Mouse (Mus musculus) left cerebral cortex, adult 11 months (tissue): Measurements from ENCODE around the gene Dusp3.
A peak's percentile ranks its signal among the peaks of the same experiment; 100 is the strongest.

Source experiments
- DNase-seq: peaks from one replicate; pipeline ENCODE4 v3.0.0; 2022; ENCODE audit warnings: low spot score

The Dusp3 gene

DNA sequence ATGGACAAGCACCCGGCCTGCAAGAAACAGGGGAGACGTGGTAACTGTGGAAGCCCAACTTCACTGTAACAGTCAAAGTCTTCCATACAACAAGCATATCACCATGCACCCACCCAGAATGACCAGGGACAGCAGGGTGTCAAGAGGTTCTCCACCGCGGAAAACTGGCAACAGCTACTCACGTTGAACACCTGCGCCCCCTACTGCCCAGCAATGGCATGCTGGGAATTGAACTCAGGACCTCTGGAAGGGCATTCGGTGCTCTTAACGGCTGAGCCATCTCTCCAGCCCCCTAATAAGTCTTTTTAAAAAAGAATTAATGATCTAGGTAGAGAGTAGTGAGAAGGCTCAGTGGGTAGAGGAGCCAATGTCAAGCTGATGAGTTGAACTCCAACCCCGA, 11.9 kb downstream of the Dusp3 start:
- no peak for DNase-seq

DNA sequence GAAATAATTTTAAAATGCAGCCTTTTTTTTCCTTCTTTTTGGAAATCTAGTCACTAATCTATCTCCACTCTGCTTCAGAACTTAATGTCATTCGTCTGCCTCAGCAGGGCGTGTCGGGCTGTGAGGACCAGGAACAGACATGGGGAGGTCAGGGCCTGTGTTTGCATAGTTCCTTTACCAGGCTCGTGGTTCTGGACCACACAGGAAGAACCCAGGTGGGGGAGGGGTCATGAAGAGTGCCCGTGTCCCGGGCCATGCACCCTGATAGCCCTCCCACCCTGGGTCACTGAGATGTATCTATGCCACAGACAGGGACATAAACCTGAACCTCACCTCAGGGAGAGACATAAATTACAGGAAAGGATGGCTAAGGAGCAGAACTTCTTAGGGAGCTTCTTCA, 12.6 kb downstream of the Dusp3 start:
- no peak for DNase-seq

DNA sequence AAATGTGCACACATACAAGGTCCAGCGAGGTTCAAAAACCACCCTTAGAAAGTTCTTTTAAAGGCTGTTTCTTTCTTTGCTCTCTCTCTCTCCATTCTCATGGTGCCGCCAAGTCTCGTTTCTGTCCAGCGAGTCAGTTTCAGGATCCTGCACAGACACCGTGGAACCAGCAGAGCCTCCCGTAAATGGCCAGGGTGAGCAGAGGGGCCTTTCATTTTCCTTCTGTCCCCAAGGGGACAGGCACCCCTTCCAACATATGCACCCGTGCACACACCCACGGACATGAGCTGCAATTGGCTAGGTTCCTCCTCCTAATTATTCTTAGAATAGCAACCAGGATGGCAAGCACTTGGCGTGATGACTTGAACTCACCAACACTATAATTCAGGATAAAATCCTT, 13.3 kb downstream of the Dusp3 start:
- DNase-seq = no peak

DNA sequence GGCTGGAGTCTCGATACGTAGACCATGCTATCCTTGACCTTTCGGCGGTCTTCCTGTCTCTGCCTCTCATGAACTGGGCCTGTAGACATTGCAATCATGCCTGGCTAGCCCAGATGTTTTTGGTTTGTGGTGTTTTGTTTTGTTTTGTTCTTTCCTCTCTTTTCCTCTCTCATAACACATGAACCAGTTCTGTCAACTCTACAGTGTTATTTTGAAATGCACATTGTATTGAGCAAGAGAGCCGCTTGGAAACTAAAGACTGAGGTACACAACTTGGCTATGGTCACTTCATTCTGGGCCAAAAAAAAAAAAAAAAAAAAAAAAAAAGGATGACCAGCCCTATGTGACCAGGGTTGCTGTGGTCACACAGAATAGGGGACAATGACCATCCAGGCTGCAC, 14.2 kb downstream of the Dusp3 start:
- no peak for DNase-seq

DNA sequence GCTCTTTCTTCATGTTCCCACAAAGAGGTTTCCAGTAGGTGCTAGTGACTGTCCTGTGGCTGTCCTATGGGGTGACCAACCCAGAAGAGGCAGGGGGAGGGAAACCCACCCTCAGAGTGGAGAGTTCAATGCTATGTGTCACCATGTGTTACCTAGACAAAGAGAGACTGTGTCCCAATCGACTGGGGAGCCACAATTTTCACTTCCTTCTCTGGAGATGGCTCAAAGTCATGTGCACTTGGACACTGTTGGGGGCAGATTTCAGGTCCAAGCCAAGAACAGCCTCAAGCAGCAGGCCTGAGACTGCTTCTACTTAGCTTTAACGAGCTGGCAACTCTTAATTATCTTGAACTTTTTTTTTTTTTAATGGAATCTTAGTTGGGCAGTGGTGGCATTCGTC, 14.7 kb downstream of the Dusp3 start:
- no peak for DNase-seq

DNA sequence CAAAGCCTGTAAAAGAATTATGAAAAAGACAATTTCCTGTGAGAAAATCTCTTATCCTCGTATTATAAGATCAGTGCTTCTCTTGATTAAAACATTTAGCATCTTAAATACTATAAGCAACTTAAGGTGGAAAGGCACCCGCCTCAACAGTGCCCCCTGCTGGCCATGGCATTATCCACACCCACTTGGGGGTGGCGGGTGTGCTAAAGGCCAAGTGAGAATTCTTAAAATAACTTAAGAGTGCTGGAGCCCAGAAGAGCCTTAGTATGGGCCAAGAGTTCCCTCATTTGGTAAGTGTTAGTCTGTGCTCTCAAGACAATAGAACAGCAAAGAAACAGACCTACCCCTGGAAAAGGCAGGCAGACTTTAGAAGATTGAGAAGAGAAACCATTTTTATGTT, 15.4 kb downstream of the Dusp3 start:
- DNase-seq = no peak

DNA sequence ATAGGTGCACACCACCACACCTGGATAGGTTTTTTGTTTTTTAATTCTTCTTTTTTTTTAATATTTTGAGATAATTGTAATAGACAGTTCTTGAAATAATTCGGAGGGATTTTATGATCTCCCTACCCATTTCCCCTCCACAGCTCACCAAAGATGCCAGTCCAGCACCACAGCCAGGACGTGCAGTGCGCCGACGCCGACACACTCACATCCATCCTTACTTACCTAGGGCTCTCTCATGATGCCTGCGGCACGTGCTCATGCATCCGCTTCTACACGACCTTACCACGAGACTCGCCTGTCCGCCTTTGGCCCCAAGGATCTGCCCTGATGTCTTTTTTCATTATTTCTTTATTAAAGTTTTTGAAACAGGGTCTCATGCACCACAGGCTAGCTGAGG, 17.0 kb downstream of the Dusp3 start:
- DNase-seq = no peak

DNA sequence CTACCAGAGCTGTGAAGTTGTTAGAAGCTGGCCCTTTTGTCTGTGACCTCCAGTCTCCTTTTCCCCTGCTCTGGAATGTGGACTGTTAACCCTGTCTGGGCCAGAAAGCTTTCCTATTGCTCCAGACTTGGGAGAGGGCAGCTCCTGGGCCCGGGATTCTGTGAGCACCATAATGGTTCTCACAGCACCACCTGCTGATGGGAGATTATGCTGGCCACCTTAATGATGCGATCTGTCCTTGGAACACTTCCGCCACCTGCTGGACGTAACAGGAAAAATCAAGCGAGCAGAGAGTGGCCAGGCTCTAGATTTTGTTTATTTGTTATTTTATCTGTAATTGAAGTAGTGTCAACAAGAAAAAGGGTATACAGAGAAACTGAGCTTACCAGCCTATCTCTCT, 18.0 kb downstream of the Dusp3 start:
- DNase-seq = peak; percentile 76

DNA sequence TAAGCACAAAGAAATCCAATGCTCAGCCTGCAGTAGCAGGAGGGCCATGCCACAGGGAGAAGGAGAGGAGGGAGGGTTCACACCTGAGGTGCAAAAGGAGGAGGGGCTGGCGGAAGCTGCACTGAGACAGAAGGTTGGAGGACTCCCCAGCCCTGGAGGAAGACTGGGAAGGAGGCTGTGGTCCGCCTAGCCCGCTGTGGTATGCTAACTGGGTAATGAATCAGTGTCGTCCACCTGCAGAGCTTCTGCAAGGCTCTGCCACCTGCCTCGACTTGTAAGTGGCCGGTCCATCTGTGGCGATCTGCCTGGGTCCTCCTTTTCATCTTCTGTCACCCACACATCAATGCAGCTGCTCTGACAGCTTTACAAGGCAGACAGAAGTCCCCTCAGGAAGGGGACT, 18.5 kb downstream of the Dusp3 start:
- no peak for DNase-seq

DNA sequence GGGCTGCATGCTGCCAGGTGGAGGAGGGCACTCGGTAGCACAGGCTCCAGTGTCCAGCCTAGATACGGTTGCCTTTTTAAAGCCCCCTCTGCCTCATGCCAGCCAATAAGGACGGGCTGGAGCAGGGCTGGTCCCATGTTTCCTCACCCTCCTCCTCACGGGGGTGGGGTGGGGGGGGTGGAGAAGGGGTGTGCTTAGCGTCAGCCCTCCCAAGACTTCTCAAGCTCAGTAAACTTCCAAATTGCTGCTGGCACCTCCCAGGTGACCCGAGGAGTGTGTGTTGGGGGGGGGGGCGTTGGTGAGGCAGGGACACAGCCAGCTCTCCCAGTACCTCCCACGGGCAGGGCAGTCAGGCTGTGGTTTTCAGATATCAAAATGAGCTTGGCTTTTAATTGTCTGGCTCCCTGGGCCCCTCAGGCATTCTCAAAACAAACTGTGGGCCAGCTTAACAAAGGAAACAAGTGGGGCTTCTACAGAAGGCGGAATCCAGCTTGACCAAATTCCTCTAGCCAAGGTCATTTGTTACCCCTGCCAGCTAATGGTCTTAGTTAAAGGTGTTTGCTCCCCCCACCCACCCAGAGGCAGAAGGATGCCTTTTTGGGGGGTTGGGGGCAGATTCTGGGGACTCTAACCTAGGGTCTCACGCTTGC, 19.7 kb downstream of the Dusp3 start, which contains the start of gene Sost:
Gene Sost, minus strand, starts transcription at position 51 of the 650 bp plus-strand sequence.
- DNase-seq = no peak

DNA sequence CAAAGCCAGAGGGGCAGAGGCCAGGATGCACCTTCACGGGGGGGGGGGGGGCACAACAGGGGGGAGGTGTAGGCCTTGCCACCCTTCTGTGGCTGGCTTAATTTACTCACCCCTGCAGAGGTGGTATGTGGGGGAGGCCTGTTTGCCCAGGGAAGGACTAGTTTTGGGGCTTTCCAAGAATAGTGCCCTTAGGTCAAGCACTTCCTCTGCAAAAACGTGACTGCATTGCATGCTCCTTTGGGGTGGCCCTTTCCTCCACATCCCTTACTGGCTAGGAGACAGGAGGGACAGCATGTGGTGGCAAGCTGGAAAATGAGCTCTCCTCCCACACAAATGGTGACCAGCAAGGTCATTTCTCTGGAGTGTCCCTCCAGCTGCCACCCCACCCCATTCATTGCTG, 21.3 kb downstream of the Dusp3 start:
- DNase-seq = no peak

DNA sequence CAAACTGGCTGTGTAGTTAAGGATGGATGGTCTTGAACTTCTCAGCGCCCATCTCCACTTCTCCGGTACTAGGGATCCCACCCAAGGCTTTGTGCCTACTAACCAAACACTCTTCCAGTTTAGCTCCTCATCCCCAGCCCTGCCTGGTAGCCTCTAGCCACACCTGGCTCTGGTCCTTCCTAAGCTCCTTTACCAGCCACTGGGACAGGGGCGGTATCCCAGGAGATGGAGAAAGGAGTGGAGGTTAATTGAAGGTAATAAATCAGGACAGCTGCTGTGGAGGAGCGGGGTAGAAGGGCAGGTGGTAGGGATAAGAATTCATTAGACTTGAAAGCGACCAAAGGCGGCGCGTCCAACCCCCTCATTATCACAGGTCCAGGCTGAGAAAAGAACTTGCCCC, 22.2 kb downstream of the Dusp3 start:
- DNase-seq = no peak

DNA sequence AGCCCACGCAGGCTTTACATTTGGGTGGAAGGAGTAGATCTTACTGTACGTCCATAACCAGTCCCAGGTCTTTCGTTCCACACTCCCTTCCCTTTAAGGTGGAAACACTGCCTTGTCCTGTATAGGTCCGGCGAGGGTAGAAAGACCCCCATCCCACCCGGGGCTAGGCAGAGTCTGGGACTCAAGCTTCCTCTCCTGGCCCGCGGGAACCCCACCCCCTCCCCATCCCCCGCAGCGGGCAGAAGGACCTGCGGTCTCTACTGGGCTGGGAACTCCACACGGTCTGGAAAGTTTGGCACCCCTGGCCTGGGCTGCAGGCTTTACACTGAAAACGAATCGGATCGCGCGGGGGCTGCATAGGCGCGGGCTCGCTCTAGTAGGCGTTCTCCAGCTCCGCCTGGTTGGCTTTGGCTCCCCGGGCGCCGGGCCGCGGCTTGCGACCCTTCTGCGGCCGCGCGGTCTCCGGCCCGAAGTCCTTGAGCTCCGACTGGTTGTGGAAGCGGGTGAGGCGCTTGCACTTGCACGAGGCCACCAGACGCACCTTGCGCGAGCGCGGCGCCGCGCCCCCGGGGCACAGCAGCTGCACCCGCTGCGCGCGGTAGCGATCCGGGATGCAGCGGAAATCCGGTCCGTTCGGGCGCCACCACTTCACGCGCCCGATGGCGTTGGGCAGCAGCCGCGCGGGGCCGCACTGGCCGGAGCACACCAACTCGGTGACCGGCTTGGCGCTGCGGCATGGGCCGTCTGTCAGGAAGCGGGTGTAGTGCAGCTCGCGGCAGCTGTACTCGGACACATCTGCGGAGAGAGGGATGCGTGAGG, 23.1 kb downstream of the Dusp3 start:
- no peak for DNase-seq

DNA sequence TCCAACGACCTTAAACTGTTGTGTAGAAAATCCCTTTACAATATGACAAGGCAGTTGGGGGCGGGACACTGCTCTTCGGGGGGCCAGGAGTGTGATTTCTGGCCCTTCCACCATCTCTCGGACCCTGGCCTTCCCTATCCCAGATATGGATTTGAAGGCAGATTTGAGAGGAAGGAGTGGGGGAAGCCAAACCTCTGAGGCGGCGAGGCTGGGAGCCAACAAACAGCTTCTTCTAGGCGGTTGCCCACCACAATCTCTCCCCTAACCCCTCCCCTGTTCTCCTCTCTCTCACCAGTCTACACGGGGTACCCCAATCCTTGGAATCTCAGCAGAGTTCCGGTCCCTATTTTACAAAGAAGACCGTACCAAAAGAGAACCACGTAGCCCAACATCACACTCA, 23.8 kb downstream of the Dusp3 start:
- DNase-seq = no peak

DNA sequence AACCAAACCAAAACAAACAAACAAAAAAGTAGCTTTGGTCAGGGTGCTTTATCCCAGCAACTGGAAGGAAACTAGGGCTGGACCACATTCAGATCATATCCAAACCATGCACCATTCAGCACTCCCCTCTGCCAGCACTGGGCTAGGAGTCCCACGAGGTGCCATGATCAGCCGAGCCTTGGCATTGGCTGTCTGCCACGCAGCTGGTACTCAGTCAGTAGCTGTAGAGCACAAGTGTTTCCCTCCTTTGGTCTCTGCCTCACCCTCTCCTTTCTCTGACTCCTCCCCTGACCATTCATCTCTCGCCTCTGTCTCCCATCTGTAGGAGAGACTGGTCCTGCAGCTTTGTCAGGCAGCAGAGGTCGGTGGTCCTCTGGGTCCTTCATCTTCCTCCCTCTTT, 29.3 kb downstream of the Dusp3 start:
- no peak for DNase-seq

DNA sequence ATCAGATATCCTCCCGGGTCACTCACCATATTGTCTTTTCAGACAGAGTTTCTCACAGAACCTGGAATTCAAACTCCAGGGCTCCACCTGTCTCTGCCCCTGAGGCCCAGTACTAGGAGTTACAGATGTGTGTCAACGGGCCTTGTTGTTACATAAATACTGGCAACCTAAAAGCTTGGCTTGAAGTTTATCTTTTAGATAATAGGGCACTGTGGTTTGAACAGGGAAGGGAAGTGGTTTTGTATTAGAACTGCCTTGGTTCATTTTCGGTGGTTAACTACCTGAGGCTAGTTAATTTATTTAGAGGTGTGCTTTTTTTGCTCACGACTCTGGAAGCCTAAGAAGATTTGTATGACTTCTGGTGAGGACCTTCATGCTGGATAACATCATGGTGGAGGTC, 33.4 kb downstream of the Dusp3 start:
- DNase-seq = no peak

DNA sequence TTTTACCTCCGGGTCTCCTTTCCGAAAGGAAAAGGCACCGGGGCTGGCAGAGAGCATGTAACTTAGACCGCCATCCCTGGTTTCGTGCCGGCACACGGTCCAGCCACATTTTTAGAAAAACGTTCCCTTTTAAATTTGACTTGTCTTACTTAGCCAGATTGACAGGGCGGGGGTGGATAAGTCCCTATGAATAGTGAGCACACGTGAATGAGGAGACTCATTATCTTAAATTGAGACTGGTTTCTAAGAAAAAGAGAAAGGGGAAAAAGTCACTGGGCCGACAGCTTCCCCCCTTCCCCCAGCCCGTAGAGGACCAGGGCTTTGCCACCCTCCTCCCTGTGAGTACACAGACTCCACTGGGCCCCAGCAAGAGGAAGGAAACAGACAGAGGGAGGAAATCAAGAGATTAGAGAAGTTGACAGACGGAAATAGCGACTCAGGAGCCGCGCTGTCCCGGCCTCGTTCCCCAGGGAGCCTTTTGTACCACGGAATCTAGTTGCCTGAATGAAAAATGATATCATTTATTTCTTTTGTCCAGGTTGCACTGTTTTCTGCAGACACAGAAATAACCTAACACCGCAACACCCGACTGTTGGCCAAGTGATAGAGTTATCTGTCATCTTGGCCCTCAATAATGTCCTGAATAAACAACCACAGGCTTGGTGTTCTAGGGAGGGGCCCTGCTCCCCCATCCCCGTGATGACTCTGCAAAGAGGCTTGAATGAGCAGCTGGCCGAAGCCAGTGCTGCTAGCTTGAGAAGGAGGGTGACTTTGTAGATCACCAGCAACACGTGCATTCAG, 34.1 kb downstream of the Dusp3 start:
- DNase-seq = no peak

DNA sequence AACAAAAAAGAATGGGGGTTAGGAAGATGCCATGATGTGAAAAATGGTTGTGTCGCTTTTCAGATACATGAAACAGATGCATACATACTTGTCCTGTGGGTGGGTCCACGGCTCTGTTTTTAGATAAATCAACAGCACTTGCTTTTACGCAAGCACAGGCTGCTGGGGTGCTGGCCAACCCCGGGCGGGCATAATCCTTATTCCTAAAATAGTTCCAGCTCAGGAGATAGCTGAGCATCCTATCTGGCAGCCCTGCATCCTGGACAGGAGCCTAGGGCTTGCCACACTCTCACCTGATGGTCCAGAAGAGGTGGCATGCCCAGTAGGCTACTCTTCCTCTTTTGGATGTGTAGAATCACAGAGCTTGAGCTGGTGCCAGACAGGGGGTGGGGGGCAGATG, 36.8 kb downstream of the Dusp3 start:
- DNase-seq = no peak

DNA sequence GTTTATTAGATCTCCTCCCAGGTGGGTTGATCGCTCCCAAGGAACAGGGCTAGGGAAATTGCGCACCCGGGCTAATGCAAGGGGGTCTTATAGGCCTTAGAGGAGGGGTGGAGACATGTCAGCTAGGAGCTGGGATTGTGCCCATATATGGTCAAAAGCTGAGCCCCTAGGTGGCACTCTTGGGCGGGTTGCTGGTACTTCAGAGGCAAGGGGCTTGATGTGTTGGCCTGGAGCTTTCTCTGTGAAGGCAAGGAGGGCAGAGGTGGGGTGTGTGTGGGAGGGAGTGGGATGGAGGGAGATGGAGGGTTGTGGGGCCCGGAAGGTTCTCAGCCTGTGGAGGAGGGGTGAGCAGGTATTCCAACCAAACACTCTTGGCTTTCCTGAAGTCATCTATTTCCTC, 40.3 kb downstream of the Dusp3 start:
- DNase-seq = no peak

DNA sequence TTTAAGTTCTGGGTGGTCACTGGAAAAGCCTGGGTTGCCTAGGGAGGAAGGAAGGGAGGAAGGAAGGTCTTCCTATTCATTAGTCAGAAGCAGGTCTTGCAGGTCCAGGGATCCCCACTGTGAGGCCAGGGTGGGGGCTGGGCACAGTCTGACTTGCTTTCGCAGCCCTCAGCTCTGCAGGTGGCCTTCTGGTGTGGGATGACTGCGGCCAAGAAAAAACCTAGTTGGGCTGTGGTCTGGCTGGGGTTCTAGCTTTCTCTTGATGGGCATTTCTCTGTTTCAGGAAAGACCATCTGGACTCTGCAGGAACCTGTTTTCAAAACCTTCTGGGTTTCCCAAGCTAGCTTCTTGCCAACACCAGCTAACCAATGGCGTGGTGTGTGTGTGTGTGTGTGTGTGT, 43.8 kb downstream of the Dusp3 start:
- DNase-seq = no peak

DNA sequence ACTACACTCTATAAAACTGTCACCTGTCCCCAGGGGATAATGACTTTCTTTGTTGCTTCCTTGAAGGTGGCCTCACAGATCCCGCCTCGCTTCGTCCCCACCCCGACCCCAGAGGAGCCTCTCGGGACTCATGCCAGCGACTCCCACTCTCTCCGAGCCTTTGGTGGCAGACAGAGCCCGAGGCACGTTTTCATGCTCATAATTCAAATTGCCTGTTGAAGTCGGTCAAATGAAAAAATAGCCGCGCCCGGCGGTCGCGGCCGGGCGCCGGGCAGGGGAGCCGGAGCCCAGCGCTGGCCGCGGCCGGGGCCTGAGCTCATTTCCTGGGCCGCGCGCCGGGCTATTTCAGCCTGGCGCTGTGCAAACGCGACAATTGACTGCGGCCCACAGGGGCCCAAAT, 49.7 kb downstream of the Dusp3 start:
- DNase-seq = no peak

DNA sequence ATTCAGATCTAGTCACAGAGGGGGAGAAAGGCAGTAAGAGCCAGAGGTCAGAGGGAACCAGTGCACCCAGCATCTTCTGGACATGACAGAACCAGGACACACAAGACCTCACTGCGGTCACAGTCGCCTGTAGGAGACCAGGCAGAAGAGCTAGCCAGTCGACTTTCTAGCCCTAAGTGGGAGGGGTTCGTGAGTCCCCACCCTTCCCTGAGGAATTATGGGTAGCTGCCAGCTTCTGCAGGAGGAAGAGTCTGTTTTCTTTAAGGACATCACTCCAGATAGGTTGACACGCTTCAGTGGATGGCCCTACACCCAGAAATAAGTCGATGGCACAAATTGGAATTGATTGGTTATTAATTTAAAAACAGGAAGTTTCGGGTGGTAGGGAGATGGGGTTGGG, 50.4 kb downstream of the Dusp3 start:
- DNase-seq = no peak

DNA sequence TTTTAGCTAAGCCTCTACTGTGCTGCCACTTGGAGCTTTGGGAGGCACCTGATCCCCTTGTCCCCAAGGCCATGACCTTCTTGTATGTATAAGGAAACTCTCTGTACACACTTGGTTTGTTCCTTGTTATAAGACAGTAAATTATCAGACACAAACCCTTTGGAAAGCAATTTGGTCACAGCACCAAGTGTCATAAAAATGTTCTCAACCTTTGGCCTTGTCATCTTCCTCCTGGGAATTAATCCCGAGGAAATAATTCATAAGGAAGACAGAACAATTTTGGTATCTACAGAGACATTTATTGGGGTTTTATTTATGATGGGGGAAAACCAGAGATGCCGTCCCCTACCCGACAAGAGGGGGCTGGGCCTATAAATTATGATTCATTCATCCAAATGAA, 51.1 kb downstream of the Dusp3 start:
- DNase-seq = no peak
